18 mouse cellular contexts compared by ENCODE assay signal in the genomic region with DNA sequence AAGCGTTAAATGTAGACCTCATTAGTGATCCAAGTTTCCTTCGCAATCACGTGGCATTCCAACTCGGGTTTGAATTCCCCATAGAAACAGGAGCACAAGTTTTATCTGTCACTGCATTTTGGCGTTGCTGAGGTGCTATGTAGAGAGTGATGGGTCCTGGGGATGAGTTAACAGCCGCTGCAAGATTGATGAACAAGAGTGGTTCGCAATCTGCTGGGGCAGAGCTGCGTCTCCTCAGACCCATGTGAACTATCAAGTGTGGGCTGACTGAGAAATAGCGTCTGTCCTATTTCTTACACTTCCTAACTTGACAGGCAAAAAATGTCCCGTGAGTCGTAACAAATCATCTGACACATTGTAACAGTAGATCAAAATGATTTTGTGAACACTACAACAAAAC.
DNase-seq lines count a peak whose midpoint lies in the region; ATAC-seq and TF ChIP-seq lines count a peak whose summit lies in the region.
"Had no signal": no experiment of that assay in that cellular context is flagged by ENCODE, and none has a peak within 500 bp of the region (broad histone marks: within the 10 kb centered on the region; RNA-seq: fewer than 3 reads in every experiment).

No protein-coding gene starts in this region.

- H3K4me1 ChIP-seq in forebrain, embryonic 11.5 days (replicated peaks; ENCODE audit: control insufficient read depth, insufficient read depth, low read length) = peaks cover 2% of the 10 kb centered on the region; the same call in 1 of the 2 replicates
- peaks cover 10% of the 10 kb centered on the region for H3K4me1 ChIP-seq in forebrain, embryonic 15.5 days
- no peaks in the 10 kb centered on the region; the same call in 1 of the 2 replicates for H3K4me1 ChIP-seq in hindbrain, embryonic 14.5 days (replicated peaks; ENCODE audit: control insufficient read depth, insufficient read depth, low read length)
- H3K4me1 ChIP-seq in hindbrain, postnatal 0 days (ENCODE audit: insufficient read depth, low read length) = no peaks in the 10 kb centered on the region
- no peaks in the 10 kb centered on the region for H3K4me1 ChIP-seq in lung, postnatal 0 days (ENCODE audit: insufficient read depth, low read depth, low read length)

- H3K4me2 ChIP-seq in forebrain, embryonic 11.5 days (ENCODE audit: low read depth, low read length, severe bottlenecking) = no peak overlapping the region
- no peak overlapping the region for H3K4me2 ChIP-seq in forebrain, embryonic 15.5 days (replicated peaks)
- no peak overlapping the region for H3K4me2 ChIP-seq in hindbrain, embryonic 14.5 days (replicated peaks)
- no peak overlapping the region for H3K4me2 ChIP-seq in hindbrain, postnatal 0 days (ENCODE audit: low read depth, low read length)
- no peak overlapping the region for H3K4me2 ChIP-seq in lung, postnatal 0 days (replicated peaks; ENCODE audit: low read depth, low read length)
- H3K4me2 ChIP-seq: heart, embryonic 11.5 days had no signal

- H3K27ac ChIP-seq in forebrain, embryonic 11.5 days (ENCODE audit: low read depth, low read length) = no peak overlapping the region
- H3K27ac ChIP-seq in forebrain, embryonic 15.5 days (replicated peaks) = no peak overlapping the region
- H3K27ac ChIP-seq in hindbrain, embryonic 14.5 days = no peak overlapping the region
- H3K27ac ChIP-seq in hindbrain, postnatal 0 days = no peak overlapping the region
- no peak overlapping the region for H3K27ac ChIP-seq in lung, postnatal 0 days (ENCODE audit: low read length)
- H3K27ac ChIP-seq: forebrain, embryonic 10.5 days; gastrocnemius, adult 2 months had no signal

- no peak overlapping the region for H3K4me3 ChIP-seq in forebrain, embryonic 11.5 days (ENCODE audit: low read depth, low read length)
- no peak overlapping the region for H3K4me3 ChIP-seq in forebrain, embryonic 15.5 days
- no peak overlapping the region for H3K4me3 ChIP-seq in hindbrain, embryonic 14.5 days (replicated peaks; ENCODE audit: low read length)
- H3K4me3 ChIP-seq in hindbrain, postnatal 0 days (ENCODE audit: low read length) = no peak overlapping the region
- no peak overlapping the region for H3K4me3 ChIP-seq in lung, postnatal 0 days (ENCODE audit: low read depth, low read length)
- H3K4me3 ChIP-seq: forebrain, embryonic 10.5 days; gastrocnemius, adult 2 months had no signal

- no peak for TF ChIP-seq POLR2A in brain, embryonic 14.5 days (IDR thresholded peaks at IDR 0.05; ENCODE audit: borderline replicate concordance, extremely low read depth, insufficient read depth, insufficient read length, poor library complexity, severe bottlenecking)

- H3K9me3 ChIP-seq in forebrain, embryonic 11.5 days (ENCODE audit: control insufficient read depth, low read length) = no peaks in the 10 kb centered on the region
- no peaks in the 10 kb centered on the region for H3K9me3 ChIP-seq in forebrain, embryonic 15.5 days
- no peaks in the 10 kb centered on the region for H3K9me3 ChIP-seq in hindbrain, embryonic 14.5 days (ENCODE audit: control insufficient read depth, low read length)
- H3K9me3 ChIP-seq in hindbrain, postnatal 0 days (ENCODE audit: low read length) = no peaks in the 10 kb centered on the region
- no peaks in the 10 kb centered on the region for H3K9me3 ChIP-seq in lung, postnatal 0 days (ENCODE audit: low read length)
- H3K9me3 ChIP-seq: forebrain, embryonic 10.5 days had no signal

- TF ChIP-seq CTCF in hindbrain, postnatal 0 days (IDR thresholded peaks at IDR 0.05; ENCODE audit: low read depth) = no peak
- TF ChIP-seq CTCF in lung, postnatal 0 days (IDR thresholded peaks at IDR 0.05) = no peak
- TF ChIP-seq CTCF in brain, embryonic 14.5 days (IDR thresholded peaks at IDR 0.05; ENCODE audit: borderline replicate concordance, extremely low read depth, insufficient read depth, insufficient read length) = no peak

- WGBS in forebrain, embryonic 11.5 days = 81% methylated on average over 11 of the region's 11 CpGs
- 62% methylated on average over 11 of the region's 11 CpGs for WGBS in forebrain, embryonic 15.5 days
- WGBS in hindbrain, embryonic 14.5 days = 52% methylated on average over 11 of the region's 11 CpGs
- WGBS in hindbrain, postnatal 0 days = 42% methylated on average over 11 of the region's 11 CpGs
- WGBS in lung, postnatal 0 days = 60% methylated on average over 11 of the region's 11 CpGs

- H3K9ac ChIP-seq in forebrain, embryonic 11.5 days (ENCODE audit: low read length) = no peak overlapping the region
- H3K9ac ChIP-seq in forebrain, embryonic 15.5 days (replicated peaks) = no peak overlapping the region
- H3K9ac ChIP-seq in hindbrain, embryonic 14.5 days = no peak overlapping the region
- no peak overlapping the region for H3K9ac ChIP-seq in hindbrain, postnatal 0 days (replicated peaks; ENCODE audit: low read length)
- H3K9ac ChIP-seq in lung, postnatal 0 days (replicated peaks; ENCODE audit: low read depth) = no peak overlapping the region

- no peak for DNase-seq in forebrain, embryonic 11.5 days (ENCODE audit: low spot score)
- no peak for DNase-seq in hindbrain, embryonic 14.5 days (ENCODE audit: low spot score)
- no peak for DNase-seq in hindbrain, postnatal 0 days (ENCODE audit: low spot score)
- peak; percentile 0 for DNase-seq in lung, postnatal 36 days
- DNase-seq in lung, postnatal 0 days (ENCODE audit: low spot score) = no peak
- DNase-seq in brain, embryonic 14.5 days (ENCODE audit: low read depth) = peak; percentile 15
- DNase-seq in kidney, postnatal 10 days = no peak
- DNase-seq: adrenal gland, adult 8-10 months; adrenal gland, postnatal 25 days; cerebellum, adult 18-20 months; cerebellum, adult 9-10 months; gastrocnemius, adult 2 months; gastrocnemius, postnatal 14 days; heart, adult 11 months had no signal

- 0 out of 2 replicates have a peak, but pooled peaks have one; percentile 27 for ATAC-seq in forebrain, embryonic 11.5 days (replicated peaks; ENCODE audit: low FRiP score)
- ATAC-seq in forebrain, embryonic 15.5 days (replicated peaks) = no peak
- ATAC-seq in hindbrain, embryonic 14.5 days (ENCODE audit: low FRiP score) = peak; percentile 62; the same call in 1 of the 2 replicates
- no peak for ATAC-seq in hindbrain, postnatal 0 days
- ATAC-seq in lung, postnatal 0 days = no peak
- ATAC-seq: activated CD4-positive, CD25-positive, alpha-beta regulatory T cell, adult 4 months had no signal

- no peak for TF ChIP-seq EP300 in lung, postnatal 0 days (IDR thresholded peaks at IDR 0.05)

- H3K27me3 ChIP-seq in forebrain, embryonic 11.5 days (ENCODE audit: control insufficient read depth, insufficient read depth, low read length) = no peaks in the 10 kb centered on the region
- no peaks in the 10 kb centered on the region for H3K27me3 ChIP-seq in forebrain, embryonic 15.5 days
- no peaks in the 10 kb centered on the region for H3K27me3 ChIP-seq in hindbrain, embryonic 14.5 days (ENCODE audit: control insufficient read depth, insufficient read depth, low read length)
- H3K27me3 ChIP-seq in hindbrain, postnatal 0 days (ENCODE audit: insufficient read depth, low read length) = no peaks in the 10 kb centered on the region
- no peaks in the 10 kb centered on the region for H3K27me3 ChIP-seq in lung, postnatal 0 days (replicated peaks; ENCODE audit: insufficient read depth, low read length)

- H3K36me3 ChIP-seq in forebrain, embryonic 11.5 days (ENCODE audit: control insufficient read depth, insufficient read depth, low read length) = no peaks in the 10 kb centered on the region
- no peaks in the 10 kb centered on the region for H3K36me3 ChIP-seq in forebrain, embryonic 15.5 days
- no peaks in the 10 kb centered on the region for H3K36me3 ChIP-seq in hindbrain, embryonic 14.5 days (replicated peaks; ENCODE audit: control insufficient read depth, insufficient read depth)
- no peaks in the 10 kb centered on the region for H3K36me3 ChIP-seq in hindbrain, postnatal 0 days (ENCODE audit: insufficient read depth, low read length)
- H3K36me3 ChIP-seq in lung, postnatal 0 days (ENCODE audit: insufficient read depth, low read length) = no peaks in the 10 kb centered on the region
- H3K36me3 ChIP-seq: forebrain, embryonic 10.5 days had no signal

Comparison
In these comparisons a context has a peak if more than half of its experiments do, and no peak if none do; other contexts are left out.
1. ATAC-seq: peak in forebrain, embryonic 11.5 days (single experiment) and hindbrain, embryonic 14.5 days (single experiment); none in forebrain, embryonic 15.5 days (single experiment), hindbrain, postnatal 0 days (single experiment) and lung, postnatal 0 days (single experiment).
2. DNase-seq: peak in lung, postnatal 36 days (single experiment) and brain, embryonic 14.5 days (single experiment); none in forebrain, embryonic 11.5 days (single experiment), hindbrain, embryonic 14.5 days (single experiment), hindbrain, postnatal 0 days (single experiment), lung, postnatal 0 days (single experiment) and kidney, postnatal 10 days (single experiment).